Mouse (Mus musculus) liver, adult 2 months (tissue): ENCODE results near the gene Cbx5. TPM values are rescaled to one million over a fixed set of nuclear protein-coding genes. Genes with fewer than 3 reads are reported as not detected.

Experiments
- DNase-seq: peaks from one replicate; pipeline ENCODE4 v3.0.0-alpha.2; 2011; ENCODE audit warnings: low read depth, low spot score; ENCODE audit errors: extremely low read depth
- H3K27ac ChIP-seq: fragments of 200-500 bp; replicated peaks from 2 replicates; pipeline ENCODE4 v1.5.1; 2012; ENCODE audit warnings: low read depth, mild to moderate bottlenecking, control low read depth, inconsistent platforms, low read length; ENCODE audit not compliant: insufficient read depth
- H3K27me3 ChIP-seq: fragments of 200-500 bp; 2 replicates; pipeline ENCODE4 v1.6.1; 2012; ENCODE audit warnings: mild to moderate bottlenecking, moderate library complexity, low read length, inconsistent platforms; ENCODE audit not compliant: control insufficient read depth, insufficient read depth
- H3K36me3 ChIP-seq: fragments of 200-500 bp; 2 replicates; pipeline ENCODE4 v1.6.1; 2012; ENCODE audit warnings: low read length, inconsistent platforms; ENCODE audit not compliant: control insufficient read depth, insufficient read depth
- H3K4me1 ChIP-seq: fragments of 200-500 bp; 2 replicates; pipeline ENCODE4 v1.6.1; 2011; ENCODE audit warnings: low read length; ENCODE audit not compliant: control insufficient read depth, insufficient read depth
- H3K4me3 ChIP-seq: fragments of 200-500 bp; 2 replicates; pipeline ENCODE4 v1.5.1; 2011; ENCODE audit warnings: low read depth, mild to moderate bottlenecking, control low read depth, low read length, moderate library complexity; ENCODE audit not compliant: insufficient read depth
- H3K79me2 ChIP-seq: fragments of 200-500 bp; 2 replicates; pipeline ENCODE4 v1.6.1; 2012; ENCODE audit warnings: inconsistent platforms, mild to moderate bottlenecking, low read length, moderate library complexity; ENCODE audit not compliant: control insufficient read depth, insufficient read depth
- H3K9ac ChIP-seq: fragments of 200-500 bp; 2 replicates; pipeline ENCODE4 v1.6.1; 2012; ENCODE audit warnings: low read depth, mild to moderate bottlenecking, control low read depth, inconsistent platforms, low read length
- CTCF ChIP-seq: fragments of 200-500 bp; IDR thresholded peaks from 2 replicates; pipeline ENCODE4 v1.5.1; 2011; ENCODE audit warnings: low read depth, low read length, control low read depth
- POLR2A ChIP-seq: fragments of 200-500 bp; IDR thresholded peaks from 2 replicates; pipeline ENCODE4 v1.6.1; 2011; ENCODE audit warnings: low read length, control low read depth; ENCODE audit not compliant: insufficient read depth; ENCODE audit errors: extremely low read depth
- WGBS: fragments of 180-500 bp; shearing (Covaris S2); methylation state at CpG from one replicate; pipeline ENCODE4 v1.1.7; 2018; 5-methylcytosine and 5-hydroxymethylcytosine counted together
- polyA plus RNA-seq: library from polyadenylated mRNA; depleted of rRNA; stranded (reverse); fragments of >200 nt; gene quantifications from 2 replicates; pipeline ENCODE4 v1.2.3, GENCODE M21; 2012
- total RNA-seq: library from RNA; depleted of rRNA; stranded (reverse); fragments of >200 nt; gene quantifications from 2 replicates; pipeline ENCODE4 v1.2.3, GENCODE M21; 2014

The Cbx5 gene
- total and polyA plus RNA-seq, 2 experiments: 4.2 to 14.1 TPM

GRCm38 (mm10) chr15:103178767-103179166 is 60.8 kb downstream of the Cbx5 start:
- H3K4me1 ChIP-seq: peaks cover 4% of the 10 kb centered on the region; the same call in 1 of the 2 replicates
- no peak overlapping the region for H3K27ac ChIP-seq
- no peak overlapping the region for H3K4me3 ChIP-seq
- no peaks in the 10 kb centered on the region for H3K36me3 ChIP-seq
- no peak for DNase-seq
- H3K27me3 ChIP-seq: peaks cover 2% of the 10 kb centered on the region
- H3K9ac ChIP-seq: no peak overlapping the region
- 83% methylated on average over 1 of the region's 1 CpGs for WGBS
- TF ChIP-seq POLR2A (no peak), CTCF (no peak)
- no peaks in the 10 kb centered on the region for H3K79me2 ChIP-seq

GRCm38 (mm10) chr15:103178137-103178536 is 61.5 kb downstream of the Cbx5 start:
- H3K27ac ChIP-seq: no peak overlapping the region
- WGBS: 13% methylated on average over 12 of the region's 12 CpGs
- H3K27me3 ChIP-seq: no peaks in the 10 kb centered on the region
- no peak overlapping the region for H3K9ac ChIP-seq
- peaks cover 4% of the 10 kb centered on the region; the same call in 1 of the 2 replicates for H3K4me1 ChIP-seq
- H3K4me3 ChIP-seq: no peak overlapping the region
- no peaks in the 10 kb centered on the region for H3K79me2 ChIP-seq
- TF ChIP-seq CTCF (peak; percentile 84), POLR2A (no peak)
- no peaks in the 10 kb centered on the region for H3K36me3 ChIP-seq
- no peak for DNase-seq

GRCm38 (mm10) chr15:103177611-103178041 is 62.0 kb downstream of the Cbx5 start:
- H3K27me3 ChIP-seq: no peaks in the 10 kb centered on the region
- TF ChIP-seq POLR2A (no peak), CTCF (no peak)
- no peak overlapping the region for H3K27ac ChIP-seq
- H3K4me1 ChIP-seq: peaks cover 1% of the 10 kb centered on the region; the same call in 1 of the 2 replicates
- no peaks in the 10 kb centered on the region for H3K79me2 ChIP-seq
- H3K4me3 ChIP-seq: no peak overlapping the region
- no peak overlapping the region for H3K9ac ChIP-seq
- DNase-seq: no peak
- 21% methylated on average over 12 of the region's 12 CpGs for WGBS
- no peaks in the 10 kb centered on the region for H3K36me3 ChIP-seq

GRCm38 (mm10) chr15:103176874-103177421 is 62.7 kb downstream of the Cbx5 start:
- Histone ChIP-seq H3K27ac (no peak overlapping the region), H3K9ac (no peak overlapping the region), H3K79me2 (no peaks in the 10 kb centered on the region), H3K36me3 (no peaks in the 10 kb centered on the region), H3K27me3 (no peaks in the 10 kb centered on the region), H3K4me1 (peaks cover 1% of the 10 kb centered on the region; the same call in 1 of the 2 replicates), H3K4me3 (no peak overlapping the region)
- 1% methylated on average over 18 of the region's 18 CpGs for WGBS
- TF ChIP-seq CTCF (peak; percentile 99), POLR2A (no peak)
- DNase-seq: peak; percentile 69

GRCm38 (mm10) chr15:103173251-103173650 is 66.4 kb downstream of the Cbx5 start:
- 85% methylated on average over 5 of the region's 5 CpGs for WGBS
- Histone ChIP-seq H3K4me1 (peaks cover 1% of the 10 kb centered on the region; the same call in 1 of the 2 replicates), H3K9ac (no peak overlapping the region), H3K27ac (no peak overlapping the region), H3K4me3 (no peak overlapping the region), H3K79me2 (no peaks in the 10 kb centered on the region), H3K27me3 (peaks cover 14% of the 10 kb centered on the region), H3K36me3 (no peaks in the 10 kb centered on the region)
- DNase-seq: no peak
- TF ChIP-seq POLR2A (no peak), CTCF (no peak)

GRCm38 (mm10) chr15:103172537-103172936 is 67.1 kb downstream of the Cbx5 start:
- H3K27ac ChIP-seq: no peak overlapping the region
- H3K27me3 ChIP-seq: peaks cover 14% of the 10 kb centered on the region
- H3K79me2 ChIP-seq: no peaks in the 10 kb centered on the region
- peaks cover 1% of the 10 kb centered on the region; the same call in 1 of the 2 replicates for H3K4me1 ChIP-seq
- H3K9ac ChIP-seq: no peak overlapping the region
- TF ChIP-seq CTCF: peak; percentile 73
- TF ChIP-seq POLR2A: no peak
- no peaks in the 10 kb centered on the region for H3K36me3 ChIP-seq
- DNase-seq: no peak
- 18% methylated on average over 10 of the region's 10 CpGs for WGBS
- no peak overlapping the region for H3K4me3 ChIP-seq
